Mouse (Mus musculus) kidney, adult 2 months (tissue): ENCODE results near the gene Napa.

ENCODE experiments used
- CTCF ChIP-seq: fragments of 200-500 bp; conservative IDR thresholded peaks from 2 replicates; pipeline ENCODE4 v1.5.1; 2011; ENCODE audit warnings: low read depth, mild to moderate bottlenecking, control low read depth, low read length, moderate library complexity, mixed read lengths; ENCODE audit not compliant: insufficient read depth, insufficient read length
- POLR2A ChIP-seq: fragments of 200-500 bp; IDR thresholded peaks from one replicate; pipeline ENCODE4 v1.6.1; 2011; ENCODE audit warnings: low read depth, low read length, control low read depth

GRCm38 (mm10) chr7:16049576-16049915 lies 48.7 kb upstream of the Napa start:
- no peak for TF ChIP-seq CTCF
- no peak for TF ChIP-seq POLR2A
